Mouse (Mus musculus) hindbrain, embryonic 13.5 days (tissue): ENCODE data around the gene Rnls. TPM values are rescaled to one million over a fixed set of nuclear protein-coding genes. Genes with fewer than 3 reads are reported as not detected.

Experiments used
- ATAC-seq: fragments of 200-750 bp; cut with Nextera tagmentation; 2 replicates; pipeline ENCODE4 v1.8.0; 2017; ENCODE audit warnings: moderate TSS enrichment; ENCODE audit not compliant: low FRiP score
- H3K27ac ChIP-seq: fragments of 300-500 bp; sonication (generic); 2 replicates; pipeline ENCODE4 v1.5.1; 2015; ENCODE audit warnings: inconsistent platforms, mild to moderate bottlenecking, moderate library complexity
- H3K27me3 ChIP-seq: fragments of 300-500 bp; sonication (generic); 2 replicates; pipeline ENCODE4 v1.6.1; 2015; ENCODE audit warnings: mild to moderate bottlenecking, inconsistent platforms
- H3K36me3 ChIP-seq: fragments of 300-500 bp; sonication (generic); 2 replicates; pipeline ENCODE4 v1.6.1; 2015; ENCODE audit warnings: mild to moderate bottlenecking, inconsistent platforms
- H3K4me1 ChIP-seq: fragments of 300-500 bp; sonication (generic); replicated peaks from 2 replicates; pipeline ENCODE4 v1.6.1; 2015; ENCODE audit warnings: inconsistent platforms
- H3K4me2 ChIP-seq: fragments of 300-500 bp; sonication (generic); 2 replicates; pipeline ENCODE4 v1.6.1; 2015; ENCODE audit warnings: inconsistent platforms, mild to moderate bottlenecking, moderate library complexity
- H3K4me3 ChIP-seq: fragments of 300-500 bp; sonication (generic); 2 replicates; pipeline ENCODE4 v1.5.1; 2015; ENCODE audit warnings: mild to moderate bottlenecking, inconsistent platforms
- H3K9ac ChIP-seq: fragments of 300-500 bp; sonication (generic); 2 replicates; pipeline ENCODE4 v1.6.1; 2015; ENCODE audit warnings: mild to moderate bottlenecking, inconsistent platforms
- H3K9me3 ChIP-seq: fragments of 300-500 bp; sonication (generic); 2 replicates; pipeline ENCODE4 v1.6.1; 2016; ENCODE audit warnings: inconsistent platforms
- WGBS: fragments of 180-500 bp; shearing (Covaris S2); methylation state at CpG from one replicate; pipeline ENCODE4 v1.1.7; 2015; 5-methylcytosine and 5-hydroxymethylcytosine counted together
- microRNA-seq: library from miRNA; unstranded; fragments of <30 nt; microRNA quantifications from one replicate; pipeline ENCODE4, GENCODE M21; 2016
- polyA plus RNA-seq: library from polyadenylated mRNA; unstranded; fragments of >200 nt; fragmentation: Nextera tagmentation; extraction: Ambion mirVana; gene quantifications from 2 replicates; pipeline ENCODE4 v1.2.1, GENCODE M21; 2015

Gene Rnls
- polyA plus RNA-seq, 1 experiment from 2014 or later, result 11.1 TPM

GRCm38 (mm10) chr19:33096581-33096980 lies 295.5 kb downstream of the Rnls start:
- Histone ChIP-seq H3K9ac (no peak overlapping the region), H3K36me3 (no peaks in the 10 kb centered on the region), H3K27ac (no peak overlapping the region), H3K9me3 (no peaks in the 10 kb centered on the region), H3K4me3 (no peak overlapping the region), H3K4me1 (peaks cover 7% of the 10 kb centered on the region), H3K27me3 (no peaks in the 10 kb centered on the region), H3K4me2 (no peak overlapping the region)
- WGBS, result 95% methylated on average over 5 of the region's 5 CpGs
- no peak for ATAC-seq

GRCm38 (mm10) chr19:33092575-33092974 lies 299.5 kb downstream of the Rnls start:
- H3K9me3 ChIP-seq, result no peaks in the 10 kb centered on the region
- no peak for ATAC-seq
- no peak overlapping the region for H3K4me3 ChIP-seq
- H3K27me3 ChIP-seq, result no peaks in the 10 kb centered on the region
- no peak overlapping the region for H3K9ac ChIP-seq
- no peak overlapping the region for H3K27ac ChIP-seq
- no peaks in the 10 kb centered on the region for H3K36me3 ChIP-seq
- no peak overlapping the region for H3K4me2 ChIP-seq
- H3K4me1 ChIP-seq, result no peaks in the 10 kb centered on the region

DNA sequence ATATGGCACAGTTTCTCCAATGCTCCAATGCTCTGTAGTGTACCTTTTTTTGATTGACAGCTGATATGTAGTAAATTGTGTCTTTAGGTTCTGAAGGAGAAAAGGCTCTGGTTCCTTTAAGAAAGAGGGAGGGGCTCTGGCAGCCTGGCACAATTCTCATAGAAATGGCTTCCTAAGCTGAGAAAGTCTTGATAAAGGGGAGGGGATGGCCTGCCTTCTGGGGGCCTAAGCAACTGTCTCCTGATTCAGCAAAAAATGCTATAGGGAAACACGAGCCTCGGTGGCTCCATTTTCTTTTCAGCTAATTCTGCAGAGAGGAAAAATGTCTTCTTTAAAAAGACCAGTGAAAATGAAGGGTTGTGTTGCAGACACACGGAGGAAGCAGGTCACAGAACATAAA lies 300.8 kb downstream of the Rnls start:
- Histone ChIP-seq H3K9ac (no peak overlapping the region), H3K4me3 (no peak overlapping the region), H3K4me2 (no peak overlapping the region), H3K27me3 (no peaks in the 10 kb centered on the region), H3K27ac (no peak overlapping the region), H3K4me1 (no peaks in the 10 kb centered on the region), H3K36me3 (no peaks in the 10 kb centered on the region), H3K9me3 (no peaks in the 10 kb centered on the region)
- 58% methylated on average over 3 of the region's 3 CpGs for WGBS
- no peak for ATAC-seq

GRCm38 (mm10) chr19:33088868-33089267 lies 303.2 kb downstream of the Rnls start:
- Histone ChIP-seq H3K4me1 (no peaks in the 10 kb centered on the region), H3K9ac (no peak overlapping the region), H3K27ac (no peak overlapping the region), H3K9me3 (no peaks in the 10 kb centered on the region), H3K4me3 (no peak overlapping the region), H3K36me3 (no peaks in the 10 kb centered on the region), H3K4me2 (no peak overlapping the region), H3K27me3 (no peaks in the 10 kb centered on the region)
- no peak for ATAC-seq
- WGBS, result 68% methylated on average over 2 of the region's 2 CpGs

- WGBS, result 65% methylated on average over 4 of the region's 4 CpGs
- Histone ChIP-seq H3K4me1 (no peaks in the 10 kb centered on the region), H3K27me3 (no peaks in the 10 kb centered on the region), H3K9ac (no peak overlapping the region), H3K4me2 (no peak overlapping the region), H3K27ac (no peak overlapping the region), H3K9me3 (no peaks in the 10 kb centered on the region), H3K4me3 (no peak overlapping the region), H3K36me3 (no peaks in the 10 kb centered on the region)
- ATAC-seq, result no peak
These were observed 304.1 kb downstream of the Rnls start for GRCm38 (mm10) chr19:33087961-33088360.

Small RNA genes lying within 50 kb of the gene (microRNA-seq; reads per million reads assigned to microRNA genes)
- gene Mir3970, result 1.4 reads per million

Other genes starting within 250 kb of the Rnls start
- not detected in 2 replicates for gene Lipo4, start 125.5 kb upstream of the Rnls start, polyA plus RNA-seq
- gene Gm8978, start 233.0 kb upstream of the Rnls start, polyA plus RNA-seq, result not detected in 2 replicates